Mouse (Mus musculus) liver, embryonic 12.5 days (tissue): Measurements from ENCODE around the gene Hoxa9. TPM values are rescaled to one million over a fixed set of nuclear protein-coding genes. Genes with fewer than 3 reads are reported as not detected.
A peak's percentile ranks its signal among the peaks of the same experiment; 100 is the strongest.

Source experiments
- ATAC-seq: fragments of 200-750 bp; cut with Nextera tagmentation; 2 replicates; pipeline ENCODE4 v1.8.0; 2017; ENCODE audit warnings: moderate number of reproducible peaks, mild to moderate bottlenecking, moderate library complexity
- H3K27ac ChIP-seq: fragments of 300-500 bp; sonication (generic); 2 replicates; pipeline ENCODE4 v1.5.1; 2016; ENCODE audit warnings: mild to moderate bottlenecking
- H3K27me3 ChIP-seq: fragments of 300-500 bp; sonication (generic); replicated peaks from 2 replicates; pipeline ENCODE4 v1.6.1; 2016; ENCODE audit warnings: mild to moderate bottlenecking, moderate library complexity
- H3K36me3 ChIP-seq: fragments of 300-500 bp; sonication (generic); 2 replicates; pipeline ENCODE4 v1.6.1; 2016; ENCODE audit warnings: mild to moderate bottlenecking, moderate library complexity
- H3K4me1 ChIP-seq: fragments of 300-500 bp; sonication (generic); 2 replicates; pipeline ENCODE4 v1.6.1; 2016
- H3K4me2 ChIP-seq: fragments of 300-500 bp; sonication (generic); 2 replicates; pipeline ENCODE4 v1.6.1; 2016; ENCODE audit warnings: mild to moderate bottlenecking, moderate library complexity
- H3K4me3 ChIP-seq: fragments of 300-500 bp; sonication (generic); 2 replicates; pipeline ENCODE4 v1.5.1; 2016; ENCODE audit warnings: mild to moderate bottlenecking, moderate library complexity
- H3K9ac ChIP-seq: fragments of 300-500 bp; sonication (generic); 2 replicates; pipeline ENCODE4 v1.6.1; 2016; ENCODE audit warnings: mild to moderate bottlenecking, moderate library complexity
- H3K9me3 ChIP-seq: fragments of 300-500 bp; sonication (generic); replicated peaks from 2 replicates; pipeline ENCODE4 v1.6.1; 2016; ENCODE audit warnings: mild to moderate bottlenecking, moderate library complexity
- WGBS: fragments of 180-500 bp; shearing (Covaris S2); methylation state at CpG from one replicate; pipeline ENCODE4 v1.1.7; 2016; ENCODE audit not compliant: insufficient replicate concordance; 5-methylcytosine and 5-hydroxymethylcytosine counted together
- polyA plus RNA-seq: library from polyadenylated mRNA; unstranded; fragments of >200 nt; fragmentation: Nextera tagmentation; extraction: Ambion mirVana; gene quantifications from 2 replicates; pipeline ENCODE4 v1.2.1, GENCODE M21; 2016

Hoxa9 gene
- polyA plus RNA-seq, 1 experiment from 2014 or later, result 1.4 TPM

GRCm38 (mm10) chr6:52246916-52247315, 16.0 kb upstream of the Hoxa9 start:
- H3K4me3 ChIP-seq, result no peak overlapping the region
- peaks cover 7% of the 10 kb centered on the region; the same call in 1 of the 2 replicates for H3K4me1 ChIP-seq
- H3K4me2 ChIP-seq, result no peak overlapping the region
- H3K36me3 ChIP-seq, result no peaks in the 10 kb centered on the region
- peaks cover 98% of the 10 kb centered on the region for H3K27me3 ChIP-seq
- no peak for ATAC-seq
- H3K9ac ChIP-seq, result no peak overlapping the region
- WGBS, result 3% methylated on average over 3 of the region's 3 CpGs
- no peak overlapping the region for H3K27ac ChIP-seq
- no peaks in the 10 kb centered on the region for H3K9me3 ChIP-seq

GRCm38 (mm10) chr6:52246403-52246803, 15.5 kb upstream of the Hoxa9 start:
- Histone ChIP-seq H3K27me3 (peaks cover 98% of the 10 kb centered on the region), H3K4me3 (no peak overlapping the region), H3K36me3 (no peaks in the 10 kb centered on the region), H3K4me2 (no peak overlapping the region), H3K4me1 (peaks cover 7% of the 10 kb centered on the region; the same call in 1 of the 2 replicates), H3K27ac (no peak overlapping the region), H3K9ac (no peak overlapping the region), H3K9me3 (no peaks in the 10 kb centered on the region)
- no peak for ATAC-seq
- 1% methylated on average over 26 of the region's 26 CpGs for WGBS

GRCm38 (mm10) chr6:52245757-52246142, 14.9 kb upstream of the Hoxa9 start, which contains the start of gene Hoxa11:
TSS of gene Hoxa11 (minus strand) at chr6:52245810.
- no peak within 1 kb of the TSS for H3K4me3 ChIP-seq
- no peaks in the 10 kb centered on the region for H3K36me3 ChIP-seq
- H3K27ac ChIP-seq, result no peak within 1 kb of the TSS
- 3% methylated on average over 20 of the region's 20 CpGs for WGBS
- H3K4me1 ChIP-seq, result peaks cover 7% of the 10 kb centered on the region; the same call in 1 of the 2 replicates
- no peaks in the 10 kb centered on the region for H3K9me3 ChIP-seq
- no peak for ATAC-seq
- peaks cover 98% of the 10 kb centered on the region for H3K27me3 ChIP-seq
- no peak within 1 kb of the TSS for H3K9ac ChIP-seq
- no peak within 1 kb of the TSS for H3K4me2 ChIP-seq

- peaks cover 98% of the 10 kb centered on the region for H3K27me3 ChIP-seq
- H3K4me2 ChIP-seq, result no peak overlapping the region
- H3K36me3 ChIP-seq, result no peaks in the 10 kb centered on the region
- H3K4me1 ChIP-seq, result peaks cover 7% of the 10 kb centered on the region; the same call in 1 of the 2 replicates
- no peak overlapping the region for H3K9ac ChIP-seq
- H3K27ac ChIP-seq, result no peak overlapping the region
- H3K4me3 ChIP-seq, result no peak overlapping the region
- no peaks in the 10 kb centered on the region for H3K9me3 ChIP-seq
- ATAC-seq, result no peak
- 1% methylated on average over 71 of the region's 71 CpGs for WGBS
Observed at GRCm38 (mm10) chr6:52245040-52245756, 14.3 kb upstream of the Hoxa9 start.

GRCm38 (mm10) chr6:52244471-52245039, 13.7 kb upstream of the Hoxa9 start:
- Histone ChIP-seq H3K4me1 (peaks cover 7% of the 10 kb centered on the region; the same call in 1 of the 2 replicates), H3K9ac (no peak overlapping the region), H3K4me3 (no peak overlapping the region), H3K4me2 (no peak overlapping the region), H3K36me3 (no peaks in the 10 kb centered on the region), H3K27ac (no peak overlapping the region), H3K27me3 (peaks cover 98% of the 10 kb centered on the region), H3K9me3 (no peaks in the 10 kb centered on the region)
- no peak for ATAC-seq
- WGBS, result 2% methylated on average over 23 of the region's 23 CpGs

- H3K9me3 ChIP-seq, result no peaks in the 10 kb centered on the region
- H3K9ac ChIP-seq, result no peak overlapping the region
- 1% methylated on average over 12 of the region's 12 CpGs for WGBS
- peaks cover 7% of the 10 kb centered on the region; the same call in 1 of the 2 replicates for H3K4me1 ChIP-seq
- no peak overlapping the region for H3K27ac ChIP-seq
- peaks cover 98% of the 10 kb centered on the region for H3K27me3 ChIP-seq
- ATAC-seq, result no peak
- no peak overlapping the region for H3K4me3 ChIP-seq
- H3K4me2 ChIP-seq, result no peak overlapping the region
- H3K36me3 ChIP-seq, result no peaks in the 10 kb centered on the region
Observed at GRCm38 (mm10) chr6:52243681-52244121, 12.8 kb upstream of the Hoxa9 start.

GRCm38 (mm10) chr6:52242801-52243332, 12.0 kb upstream of the Hoxa9 start:
- no peak for ATAC-seq
- 8% methylated on average over 4 of the region's 4 CpGs for WGBS
- Histone ChIP-seq H3K36me3 (no peaks in the 10 kb centered on the region), H3K27ac (no peak overlapping the region), H3K4me3 (no peak overlapping the region), H3K9me3 (no peaks in the 10 kb centered on the region), H3K9ac (no peak overlapping the region), H3K4me2 (no peak overlapping the region), H3K4me1 (peaks cover 7% of the 10 kb centered on the region; the same call in 1 of the 2 replicates), H3K27me3 (peaks cover 98% of the 10 kb centered on the region)

- Histone ChIP-seq H3K36me3 (no peaks in the 10 kb centered on the region), H3K9ac (no peak overlapping the region), H3K4me1 (peaks cover 7% of the 10 kb centered on the region; the same call in 1 of the 2 replicates), H3K4me3 (no peak overlapping the region), H3K27ac (no peak overlapping the region), H3K9me3 (no peaks in the 10 kb centered on the region), H3K27me3 (peaks cover 99% of the 10 kb centered on the region), H3K4me2 (no peak overlapping the region)
- WGBS, result 4% methylated on average over 9 of the region's 9 CpGs
- no peak for ATAC-seq
Observed at GRCm38 (mm10) chr6:52241001-52241621, 10.2 kb upstream of the Hoxa9 start.

GRCm38 (mm10) chr6:52240389-52241000, 9.6 kb upstream of the Hoxa9 start, which contains the start of gene Hoxa10:
TSS of gene Hoxa10 (minus strand) at chr6:52240854.
- Histone ChIP-seq H3K36me3 (no peaks in the 10 kb centered on the region), H3K4me2 (peak within 1 kb of the TSS; percentile 16; the same call in 1 of the 2 replicates), H3K9me3 (no peaks in the 10 kb centered on the region), H3K4me1 (peaks cover 7% of the 10 kb centered on the region; the same call in 1 of the 2 replicates), H3K27me3 (peaks cover 99% of the 10 kb centered on the region), H3K9ac (no peak within 1 kb of the TSS), H3K4me3 (no peak within 1 kb of the TSS), H3K27ac (no peak within 1 kb of the TSS)
- ATAC-seq, result no peak
- WGBS, result 2% methylated on average over 35 of the region's 35 CpGs

GRCm38 (mm10) chr6:52239625-52240388, 8.9 kb upstream of the Hoxa9 start:
- H3K36me3 ChIP-seq, result no peaks in the 10 kb centered on the region
- H3K27me3 ChIP-seq, result peaks cover 99% of the 10 kb centered on the region
- 0 out of 2 replicates have a peak, but pooled peaks cover under 1% of the 10 kb centered on the region for H3K4me1 ChIP-seq
- H3K4me2 ChIP-seq, result peak overlapping the region; percentile 16; the same call in 1 of the 2 replicates
- 4% methylated on average over 30 of the region's 30 CpGs for WGBS
- no peak for ATAC-seq
- H3K9me3 ChIP-seq, result no peaks in the 10 kb centered on the region
- no peak overlapping the region for H3K9ac ChIP-seq
- H3K4me3 ChIP-seq, result no peak overlapping the region
- no peak overlapping the region for H3K27ac ChIP-seq

GRCm38 (mm10) chr6:52238976-52239375, 8.1 kb upstream of the Hoxa9 start:
- Histone ChIP-seq H3K36me3 (no peaks in the 10 kb centered on the region), H3K9me3 (no peaks in the 10 kb centered on the region), H3K27me3 (peaks cover 99% of the 10 kb centered on the region), H3K4me1 (no peaks in the 10 kb centered on the region), H3K9ac (no peak overlapping the region), H3K4me3 (no peak overlapping the region), H3K4me2 (no peak overlapping the region), H3K27ac (no peak overlapping the region)
- no peak for ATAC-seq
- WGBS, result 6% methylated on average over 7 of the region's 7 CpGs
